Mouse (Mus musculus): ENCODE measurements around the gene Cenpv.

GRCm38 (mm10) chr11:62522283-62522682 lies 16.8 kb downstream of the Cenpv start:
- TF ChIP-seq CTCF (IDR thresholded peaks at IDR 0.05 in 2 of 3, conservative IDR thresholded peaks at IDR 0.05 in 1 of 3; ENCODE audit: control insufficient read depth in 1 of 3, insufficient read depth in 1 of 3, low read depth in 2 of 3, low read length in 3 of 3, poor library complexity in 1 of 3, severe bottlenecking in 1 of 3) (no peak), TAL1 (IDR thresholded peaks at IDR 0.05; ENCODE audit: low read length) (no peak), POLR2A (IDR thresholded peaks at IDR 0.05; ENCODE audit: control insufficient read depth in 1 of 2, insufficient read depth in 1 of 2, low read depth in 1 of 2, low read length in 2 of 2, poor library complexity in 1 of 2) (no peak), GATA1 (IDR thresholded peaks at IDR 0.05; ENCODE audit: low read depth, low read length) (no peak), MXI1 (IDR thresholded peaks at IDR 0.05; ENCODE audit: low read depth, low read length) (no peak)

Data from MEL (cell line).